Mouse (Mus musculus): ENCODE data around the gene Clec10a. TPM values are rescaled to one million over a fixed set of nuclear protein-coding genes. Genes with fewer than 3 reads are reported as not detected.
A peak's percentile ranks its signal among the peaks of the same experiment; 100 is the strongest.

The Clec10a gene
- polyA plus RNA-seq, 1 experiment, result 4.6 TPM

GRCm38 (mm10) chr11:70218741-70219470 lies 62.9 kb downstream of the Clec10a start:
- H3K36me3 ChIP-seq (ENCODE audit: control insufficient read depth, insufficient read depth, low read length), result no peaks in the 10 kb centered on the region
- H3K4me3 ChIP-seq (ENCODE audit: control insufficient read depth, insufficient read depth, low read length), result no peak overlapping the region
- peaks cover 17% of the 10 kb centered on the region for H3K4me1 ChIP-seq (replicated peaks; ENCODE audit: control insufficient read depth, insufficient read depth, low read length)
- H3K27me3 ChIP-seq (ENCODE audit: control insufficient read depth, insufficient read depth, low read length), result peaks cover 9% of the 10 kb centered on the region
- TF ChIP-seq CTCF (IDR thresholded peaks at IDR 0.05; ENCODE audit: borderline replicate concordance, control insufficient read depth, extremely low read depth, insufficient read depth, low read length, poor library complexity), result no peak
- no peak for TF ChIP-seq POLR2A (IDR thresholded peaks at IDR 0.05; ENCODE audit: control insufficient read depth, extremely low read depth, insufficient read depth, low read length, poor library complexity)
- 96% methylated on average over 15 of the region's 15 CpGs for WGBS
- DNase-seq, result no peak
- H3K27ac ChIP-seq (ENCODE audit: control insufficient read depth, insufficient read depth, low read length), result no peak overlapping the region

- Histone ChIP-seq H3K4me3 (ENCODE audit: control insufficient read depth, insufficient read depth, low read length) (peak overlapping the region; percentile 51; the same call in 1 of the 2 replicates), H3K4me1 (replicated peaks; ENCODE audit: control insufficient read depth, insufficient read depth, low read length) (peaks cover 20% of the 10 kb centered on the region), H3K27ac (ENCODE audit: control insufficient read depth, insufficient read depth, low read length) (no peak overlapping the region), H3K36me3 (ENCODE audit: control insufficient read depth, insufficient read depth, low read length) (no peaks in the 10 kb centered on the region), H3K27me3 (ENCODE audit: control insufficient read depth, insufficient read depth, low read length) (peaks cover 9% of the 10 kb centered on the region)
- WGBS, result 84% methylated on average over 7 of the region's 7 CpGs
- TF ChIP-seq CTCF (IDR thresholded peaks at IDR 0.05; ENCODE audit: borderline replicate concordance, control insufficient read depth, extremely low read depth, insufficient read depth, low read length, poor library complexity) (no peak), POLR2A (IDR thresholded peaks at IDR 0.05; ENCODE audit: control insufficient read depth, extremely low read depth, insufficient read depth, low read length, poor library complexity) (no peak)
- no peak for DNase-seq
Observed at GRCm38 (mm10) chr11:70219873-70220272, 63.9 kb downstream of the Clec10a start.

DNA sequence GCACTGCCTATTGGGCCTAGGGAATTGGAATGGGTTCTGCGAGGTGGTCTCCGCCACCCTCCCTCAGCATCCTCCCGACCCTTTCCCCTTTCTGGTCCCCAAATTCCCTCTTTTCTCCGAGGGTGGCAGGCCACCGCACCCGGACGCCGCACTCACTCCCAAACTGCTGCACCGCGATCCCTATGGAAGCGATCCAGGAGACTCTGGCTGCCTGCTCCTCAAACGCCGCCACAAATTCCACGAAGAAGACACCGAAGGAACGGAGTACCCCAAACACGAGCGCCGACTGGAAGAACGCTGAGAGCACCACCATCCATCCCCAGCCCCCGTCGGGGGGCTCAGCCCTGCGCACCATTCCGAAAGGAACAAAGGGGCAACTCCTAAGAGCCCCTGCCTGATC lies 64.3 kb downstream of the Clec10a start:
- 6% methylated on average over 24 of the region's 24 CpGs for WGBS
- no peak for DNase-seq
- TF ChIP-seq POLR2A (IDR thresholded peaks at IDR 0.05; ENCODE audit: control insufficient read depth, extremely low read depth, insufficient read depth, low read length, poor library complexity), result no peak
- TF ChIP-seq CTCF (IDR thresholded peaks at IDR 0.05; ENCODE audit: borderline replicate concordance, control insufficient read depth, extremely low read depth, insufficient read depth, low read length, poor library complexity), result no peak
- peak overlapping the region; percentile 51 for H3K4me3 ChIP-seq (ENCODE audit: control insufficient read depth, insufficient read depth, low read length)
- no peak overlapping the region for H3K27ac ChIP-seq (ENCODE audit: control insufficient read depth, insufficient read depth, low read length)
- H3K4me1 ChIP-seq (replicated peaks; ENCODE audit: control insufficient read depth, insufficient read depth, low read length), result peaks cover 20% of the 10 kb centered on the region
- no peaks in the 10 kb centered on the region for H3K36me3 ChIP-seq (ENCODE audit: control insufficient read depth, insufficient read depth, low read length)
- peaks cover 5% of the 10 kb centered on the region for H3K27me3 ChIP-seq (ENCODE audit: control insufficient read depth, insufficient read depth, low read length)

Other genes starting within 250 kb of the Clec10a start
- gene Gps2, start 242.3 kb upstream of the Clec10a start, polyA plus RNA-seq (2012; rRNA removed), result 236 and 272 TPM in 2 replicates
- gene Eif5a, start 234.2 kb upstream of the Clec10a start, polyA plus RNA-seq (2012; rRNA removed), result 618 and 719 TPM in 2 replicates
- gene Ybx2, start 220.4 kb upstream of the Clec10a start, polyA plus RNA-seq (2012; rRNA removed), result 20.0 and 49.6 TPM in 2 replicates
- gene Slc2a4, start 208.0 kb upstream of the Clec10a start, polyA plus RNA-seq (2012; rRNA removed), result 36.3 and 58.9 TPM in 2 replicates
- gene Cldn7, start 191.4 kb upstream of the Clec10a start, polyA plus RNA-seq (2012; rRNA removed), result 6.0 and 6.5 TPM in 2 replicates
- gene Ctdnep1, start 175.0 kb upstream of the Clec10a start, polyA plus RNA-seq (2012; rRNA removed), result 133 and 148 TPM in 2 replicates
- gene Elp5, start 173.7 kb upstream of the Clec10a start, polyA plus RNA-seq (2012; rRNA removed), result 69.4 and 75.3 TPM in 2 replicates
- gene Gabarap, start 165.1 kb upstream of the Clec10a start, polyA plus RNA-seq (2012; rRNA removed), result 270 and 395 TPM in 2 replicates
- gene Phf23, start 160.4 kb upstream of the Clec10a start, polyA plus RNA-seq (2012; rRNA removed), result 36.5 and 43.4 TPM in 2 replicates
- 52.4 and 55.7 TPM in 2 replicates for gene Dvl2, start 155.6 kb upstream of the Clec10a start, polyA plus RNA-seq (2012; rRNA removed)
- 88.5 and 110 TPM in 2 replicates for gene Acadvl, start 140.8 kb upstream of the Clec10a start, polyA plus RNA-seq (2012; rRNA removed)
- 71.7 and 72.1 TPM in 2 replicates for gene Dlg4, start 139.3 kb upstream of the Clec10a start, polyA plus RNA-seq (2012; rRNA removed)
- 1.3 TPM in 1 of 2 replicates, not detected in the other for gene Asgr1, start 102.1 kb upstream of the Clec10a start, polyA plus RNA-seq (2012; rRNA removed)
- gene Asgr2, start 63.6 kb upstream of the Clec10a start, polyA plus RNA-seq (2012; rRNA removed), result 0.65 and 1.2 TPM in 2 replicates
- 6.4 and 6.8 TPM in 2 replicates for gene Mgl2, start 25.9 kb upstream of the Clec10a start, polyA plus RNA-seq (2012; rRNA removed)
- gene Slc16a11, start 56.6 kb downstream of the Clec10a start, polyA plus RNA-seq (2012; rRNA removed), result 4.5 and 5.3 TPM in 2 replicates
- 2.9 and 6.1 TPM in 2 replicates for gene Slc16a13, start 64.9 kb downstream of the Clec10a start, polyA plus RNA-seq (2012; rRNA removed)
- gene Bcl6b, start 73.6 kb downstream of the Clec10a start, polyA plus RNA-seq (2012; rRNA removed), result 0.97 and 1.6 TPM in 2 replicates
- gene 0610010K14Rik, start 81.7 kb downstream of the Clec10a start, polyA plus RNA-seq (2012; rRNA removed), result 150 and 153 TPM in 2 replicates
- gene Gm21988, start 83.6 kb downstream of the Clec10a start, polyA plus RNA-seq (2012; rRNA removed), result 11.1 and 11.6 TPM in 2 replicates
- 173 and 186 TPM in 2 replicates for gene Rnasek, start 83.6 kb downstream of the Clec10a start, polyA plus RNA-seq (2012; rRNA removed)
- 0.68 and 1.2 TPM in 2 replicates for gene Alox12, start 99.2 kb downstream of the Clec10a start, polyA plus RNA-seq (2012; rRNA removed)
- 38.5 and 44.2 TPM in 2 replicates for gene Alox12e, start 166.4 kb downstream of the Clec10a start, polyA plus RNA-seq (2012; rRNA removed)
- 10.3 and 14.5 TPM in 2 replicates for gene Alox15, start 195.8 kb downstream of the Clec10a start, polyA plus RNA-seq (2012; rRNA removed)